Mouse (Mus musculus) embryo, embryonic 10 days (tissue): ENCODE results near the gene Hormad2.

Experiments
- DNase-seq: peaks from one replicate; pipeline ENCODE4 v3.0.0-alpha.2; 2015; ENCODE audit warnings: low spot score

The Hormad2 gene

DNA sequence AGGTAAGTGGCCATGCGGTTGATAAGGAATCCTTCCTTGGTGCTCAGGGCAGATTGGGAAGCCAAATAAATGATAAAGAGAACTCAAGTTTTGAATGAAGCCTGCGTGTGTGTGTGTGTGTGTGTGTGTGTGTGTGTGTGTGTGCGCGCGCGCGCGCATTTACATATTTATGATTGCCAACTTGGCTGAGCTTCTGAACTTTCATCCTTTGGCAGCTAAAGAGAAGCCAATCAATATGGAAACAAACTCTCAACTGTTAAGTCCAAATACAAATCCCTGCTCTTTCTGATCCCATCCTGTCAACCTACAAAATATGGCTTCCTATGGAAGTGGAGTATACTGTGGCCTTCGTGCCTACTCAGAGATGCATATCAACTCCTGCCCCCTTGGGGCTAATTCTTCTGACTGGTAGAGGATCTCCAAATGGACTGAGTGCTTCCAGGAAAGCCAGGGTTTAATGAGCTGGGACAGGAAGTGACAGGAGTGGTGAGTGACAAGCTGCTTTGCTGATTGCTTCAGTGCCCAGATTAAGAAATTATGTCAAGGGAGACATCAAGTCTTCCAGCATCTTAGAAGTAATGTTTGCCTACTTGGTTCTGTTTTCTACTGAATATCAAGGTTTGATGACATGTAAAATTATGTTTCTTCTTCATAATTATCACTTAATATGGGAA is 5.4 kb upstream of the Hormad2 start:
- DNase-seq, result no peak

DNA sequence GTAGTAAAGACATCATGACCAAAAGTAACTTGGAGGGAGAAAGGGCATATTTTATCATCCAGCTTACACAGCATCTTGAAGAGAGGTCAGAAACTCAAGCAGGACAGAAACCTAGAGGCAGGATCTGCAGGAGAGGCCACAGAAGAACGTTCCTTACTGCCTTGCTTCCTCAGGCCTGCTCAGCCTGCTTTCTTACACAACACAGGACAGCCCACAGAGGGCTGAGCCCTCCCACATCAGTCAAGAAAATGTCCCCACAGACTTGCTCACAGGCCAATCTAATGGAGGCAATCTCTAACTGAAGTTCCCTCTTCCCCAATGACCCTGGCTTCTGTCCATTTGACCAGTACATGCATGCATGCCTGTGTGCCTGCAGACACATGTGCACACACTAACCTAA is 1.4 kb upstream of the Hormad2 start:
- no peak for DNase-seq

DNA sequence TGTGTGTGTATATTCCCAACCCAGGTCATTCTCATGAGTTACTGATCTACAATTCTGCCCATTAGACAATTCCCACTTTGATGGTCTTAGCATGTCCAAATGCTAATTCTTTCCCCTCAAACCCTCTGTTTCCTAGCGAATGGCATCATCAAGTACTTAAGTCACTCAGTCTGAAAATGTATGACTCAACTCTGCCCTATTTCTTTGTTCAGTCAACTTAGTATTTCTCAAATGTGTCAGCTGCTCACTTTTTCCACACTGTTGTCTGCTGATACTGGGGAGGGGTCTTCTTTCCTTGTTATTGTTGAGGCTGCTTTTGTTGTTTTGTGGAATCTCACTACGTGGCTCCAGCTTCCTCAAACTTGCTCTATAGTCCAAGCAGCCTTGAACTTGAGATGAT is 2.7 kb downstream of the Hormad2 start:
- DNase-seq, result no peak

DNA sequence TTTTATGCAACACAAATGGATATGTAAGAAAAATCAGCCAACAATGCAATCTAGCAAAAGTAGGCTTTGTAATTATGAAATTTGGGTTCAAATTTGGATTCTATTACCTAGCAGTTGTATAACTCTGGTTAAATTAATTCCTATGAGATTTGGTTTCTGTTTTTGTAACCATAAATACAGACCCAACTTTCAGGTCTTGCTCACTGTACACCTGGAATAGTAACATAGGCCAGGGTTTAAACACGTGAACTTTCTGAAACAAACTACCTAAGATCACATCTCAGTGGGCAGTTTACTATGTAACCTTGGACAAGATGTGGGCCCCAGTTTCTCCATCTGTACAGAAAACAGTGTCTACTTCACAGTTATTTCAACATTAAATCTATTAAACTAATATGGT is 3.6 kb downstream of the Hormad2 start:
- DNase-seq, result no peak

DNA sequence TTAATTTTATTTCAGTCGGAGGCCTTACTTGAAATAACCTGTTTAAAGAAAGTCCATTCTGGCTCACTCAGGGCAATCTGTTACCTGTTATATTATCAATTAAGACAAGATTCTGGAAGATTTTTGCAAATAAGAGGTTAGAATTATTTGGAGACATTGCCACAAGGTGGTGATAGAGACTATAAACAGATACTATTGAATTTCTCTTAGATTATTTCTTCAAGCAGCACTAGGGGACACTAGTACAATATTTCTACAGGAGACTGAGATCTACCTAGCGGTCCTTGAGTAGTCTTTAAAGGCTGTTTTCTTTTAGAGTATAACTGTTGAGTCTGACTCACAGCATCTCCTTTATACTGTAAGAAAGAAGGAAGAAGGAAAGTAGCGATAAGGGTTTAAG is 4.3 kb downstream of the Hormad2 start:
- no peak for DNase-seq

DNA sequence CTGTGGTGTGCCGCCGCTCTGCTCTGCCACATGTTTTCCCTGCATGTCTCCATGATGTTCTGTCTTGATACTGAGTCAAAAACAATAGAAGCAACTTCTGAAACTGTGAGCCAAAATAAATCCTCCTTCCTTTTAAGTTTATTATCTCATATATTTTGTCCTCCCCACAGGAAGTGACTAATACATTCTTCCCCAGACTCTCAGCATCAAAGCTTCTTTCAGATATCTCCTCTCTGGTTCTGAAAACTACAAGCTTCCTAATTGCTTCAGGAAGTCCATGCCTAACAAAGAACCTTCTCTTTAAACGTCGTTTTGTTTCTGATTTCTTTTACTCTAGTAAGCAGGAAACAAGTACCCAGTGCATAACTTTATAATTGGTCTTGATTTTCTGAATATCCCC is 6.4 kb downstream of the Hormad2 start:
- no peak for DNase-seq

DNA sequence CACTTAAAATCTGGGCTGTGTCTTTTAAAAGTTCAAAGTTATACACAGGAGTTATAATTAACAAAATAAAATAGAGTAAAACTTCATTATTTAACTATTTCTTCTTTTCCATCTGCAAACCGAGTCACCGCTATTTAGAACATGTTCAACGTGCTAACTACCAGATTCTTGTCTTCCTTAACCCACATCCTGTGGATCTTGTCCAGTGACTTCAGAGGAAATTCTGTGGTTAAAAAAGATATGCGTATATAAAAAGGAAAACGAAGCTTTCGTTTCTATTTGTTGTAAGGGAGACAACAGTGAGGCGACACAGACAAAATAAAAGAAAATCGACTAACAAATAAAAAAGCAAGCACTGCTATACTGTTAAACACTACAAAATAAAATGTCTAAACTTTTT is 17.1 kb downstream of the Hormad2 start:
- DNase-seq, result no peak

DNA sequence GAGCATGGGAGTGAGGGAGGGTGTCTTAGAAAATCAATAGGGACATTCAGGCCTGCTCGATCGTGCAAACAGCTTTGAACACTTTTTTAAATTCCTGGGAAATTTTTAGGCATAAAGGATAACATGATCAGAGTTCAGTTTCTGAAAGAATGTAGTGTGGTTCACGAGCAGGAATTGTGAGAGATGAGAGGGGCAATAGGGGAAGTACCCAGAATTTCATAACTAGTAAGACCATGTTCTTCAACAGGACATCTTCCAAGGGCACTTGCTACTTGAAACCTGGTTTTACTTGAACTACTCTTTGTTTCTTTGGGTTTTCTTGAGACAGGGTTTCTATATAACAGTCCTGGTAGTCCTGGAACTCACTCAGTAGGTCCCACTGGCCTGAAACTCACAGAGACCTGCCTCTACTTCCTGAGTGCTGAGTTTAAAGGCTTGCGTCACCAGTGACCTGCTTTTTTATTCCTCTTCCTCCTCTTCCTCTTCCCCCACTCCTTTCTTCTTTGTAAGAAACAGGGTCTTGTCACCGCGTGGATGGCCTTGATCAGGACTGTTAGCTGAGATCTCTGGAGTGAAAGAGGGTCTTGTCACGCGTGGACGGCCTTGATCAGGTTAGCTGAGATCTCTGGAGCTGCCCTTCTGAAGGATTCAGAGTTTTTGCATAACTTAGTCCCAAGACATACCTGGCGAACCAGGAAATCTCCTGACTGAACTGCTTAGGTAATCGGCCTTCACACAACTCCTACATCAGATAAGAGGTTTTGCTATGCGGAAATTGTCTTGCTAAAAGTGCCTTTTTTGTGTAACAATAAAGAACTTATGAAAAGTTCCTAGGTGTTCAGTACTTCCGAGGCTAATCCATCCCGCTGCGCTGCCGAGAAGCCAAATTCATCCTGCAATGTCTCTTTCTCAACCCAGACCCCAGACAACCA is 18.1 kb downstream of the Hormad2 start:
- no peak for DNase-seq

DNA sequence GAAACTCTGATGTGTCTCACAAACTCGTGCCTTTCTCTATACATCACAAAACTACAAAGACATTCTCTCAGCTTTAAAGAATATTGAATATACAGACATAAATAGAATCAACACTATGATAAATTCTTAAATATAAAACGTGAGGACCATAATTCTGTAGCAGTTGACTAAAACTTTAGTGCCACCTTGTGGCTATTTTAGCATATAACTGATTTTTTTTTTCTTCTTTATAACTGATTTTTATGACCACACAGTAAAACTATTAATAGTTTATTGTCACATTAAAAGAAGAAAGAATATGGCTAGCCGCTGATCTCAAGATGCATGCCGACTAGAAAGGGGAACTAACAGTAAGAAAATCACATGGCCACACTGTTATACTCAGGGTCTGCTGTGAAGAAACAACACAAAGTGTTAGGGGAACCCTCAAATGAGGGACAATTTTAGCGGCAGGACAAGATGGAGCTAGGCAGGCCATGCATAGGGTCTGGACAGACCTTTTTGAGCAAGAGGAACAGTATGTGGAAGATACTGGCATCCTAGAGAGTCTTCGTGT is 18.9 kb downstream of the Hormad2 start:
- DNase-seq, result no peak

DNA sequence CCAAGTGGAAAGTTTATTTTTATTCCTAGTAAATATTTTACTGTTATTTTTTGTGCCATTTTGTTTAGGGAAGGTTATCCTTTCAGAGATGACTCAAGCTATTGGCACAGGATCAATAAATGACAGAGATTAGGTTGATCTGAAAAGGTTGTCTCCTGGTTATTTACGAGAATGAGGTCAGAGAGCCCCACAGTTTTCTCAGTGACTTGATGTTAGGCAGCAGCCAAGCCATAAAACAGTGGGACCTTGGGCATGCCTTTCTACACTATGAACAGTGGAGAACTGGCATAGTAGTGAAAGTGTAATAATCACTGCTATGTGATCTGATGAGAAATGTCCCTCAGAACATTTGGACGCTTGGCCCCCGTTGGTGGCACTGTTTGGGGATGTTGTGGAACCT is 22.9 kb downstream of the Hormad2 start:
- DNase-seq, result no peak

DNA sequence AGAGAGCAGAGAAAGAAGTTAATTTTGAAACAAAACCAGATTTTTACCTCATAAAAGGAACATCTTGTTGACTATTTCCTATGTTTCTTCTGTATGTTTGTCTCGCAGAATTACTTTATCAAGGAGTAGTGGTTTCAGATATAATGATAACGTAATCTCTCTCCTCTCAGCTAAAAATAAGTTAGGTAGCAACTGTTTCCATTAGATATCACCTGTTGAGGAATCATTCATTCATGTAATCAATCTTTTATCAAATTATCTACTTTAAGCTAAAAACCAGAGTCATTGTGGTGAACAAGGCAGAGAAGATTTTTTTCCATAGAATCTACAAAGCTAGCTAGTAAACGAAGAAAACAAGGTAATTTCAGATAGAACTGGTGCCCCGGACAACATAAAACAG is 28.6 kb downstream of the Hormad2 start:
- no peak for DNase-seq

DNA sequence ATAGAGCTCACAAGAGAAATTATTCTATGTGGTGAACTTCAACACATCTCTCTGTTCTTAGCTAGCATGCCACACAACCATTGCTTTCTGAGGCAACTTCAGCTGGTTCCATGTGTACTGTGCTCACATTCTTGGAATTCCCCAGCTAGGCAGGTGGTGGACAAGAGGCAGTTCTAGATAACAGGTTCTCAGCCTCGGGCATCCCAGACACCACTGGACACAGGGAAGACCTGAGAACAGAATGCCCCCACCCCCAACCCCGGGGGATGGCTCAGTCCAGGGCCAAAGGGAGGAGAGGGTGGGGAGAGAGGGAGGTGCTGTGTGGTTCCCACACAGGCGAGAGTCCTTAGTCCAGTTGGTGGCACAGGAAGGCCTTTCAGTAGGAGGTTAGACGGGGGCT is 36.6 kb downstream of the Hormad2 start:
- peak; percentile 14 for DNase-seq

DNA sequence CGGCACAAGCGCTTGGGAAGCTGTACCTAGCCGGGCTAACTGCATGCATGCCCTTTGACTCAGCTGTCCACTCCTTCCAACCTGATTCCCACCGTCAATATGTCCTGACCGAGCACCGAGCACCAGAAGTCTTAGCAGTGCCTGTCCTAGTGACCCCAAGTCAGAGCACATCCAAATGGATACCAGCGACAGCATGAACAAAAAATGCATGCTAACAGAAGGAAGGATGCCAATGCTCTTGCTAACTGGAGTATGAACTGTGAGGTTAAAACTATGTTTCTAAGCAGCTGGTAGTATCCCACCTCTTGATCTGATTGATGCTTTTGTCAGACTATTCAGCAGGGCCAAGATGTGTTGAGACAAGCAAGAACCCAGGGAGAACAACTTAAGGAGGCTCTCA is 37.5 kb downstream of the Hormad2 start:
- no peak for DNase-seq

DNA sequence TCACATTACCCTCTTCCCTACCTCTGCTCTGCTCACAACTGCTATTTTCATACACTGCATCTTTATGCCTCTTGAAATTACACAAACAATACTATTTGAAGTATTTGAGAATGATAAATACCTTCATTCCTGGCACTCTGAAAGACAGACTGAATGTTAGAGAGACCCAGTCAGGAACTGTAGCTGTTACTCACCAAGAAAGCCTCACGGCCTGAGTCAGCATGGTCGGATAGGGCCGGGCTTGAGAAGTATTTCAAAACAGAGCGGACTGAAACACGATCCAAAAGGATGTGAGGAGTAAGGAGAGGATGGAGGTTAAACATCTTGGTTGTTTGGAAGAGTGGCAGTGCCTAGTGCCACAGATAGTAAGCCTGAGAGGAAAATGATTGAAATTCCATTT is 39.7 kb downstream of the Hormad2 start:
- DNase-seq, result no peak

DNA sequence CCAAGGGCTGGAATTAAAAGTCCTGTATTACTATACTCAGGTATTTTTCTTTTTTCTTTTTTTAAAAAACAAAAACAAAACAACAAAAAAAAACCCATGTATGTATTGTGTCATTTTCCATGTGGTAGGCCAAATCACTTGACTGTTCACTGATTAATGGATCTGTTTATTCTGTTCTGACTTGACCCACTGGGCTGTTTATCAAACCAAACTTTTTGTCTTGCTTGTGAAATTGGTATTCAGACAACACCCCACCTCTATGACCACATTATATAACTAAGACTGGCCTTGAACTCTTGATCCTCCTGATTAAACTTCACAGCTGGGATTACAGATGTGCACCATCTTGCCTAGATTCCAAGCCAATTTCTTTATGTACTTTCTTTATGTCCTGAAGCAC is 46.7 kb downstream of the Hormad2 start:
- no peak for DNase-seq

DNA sequence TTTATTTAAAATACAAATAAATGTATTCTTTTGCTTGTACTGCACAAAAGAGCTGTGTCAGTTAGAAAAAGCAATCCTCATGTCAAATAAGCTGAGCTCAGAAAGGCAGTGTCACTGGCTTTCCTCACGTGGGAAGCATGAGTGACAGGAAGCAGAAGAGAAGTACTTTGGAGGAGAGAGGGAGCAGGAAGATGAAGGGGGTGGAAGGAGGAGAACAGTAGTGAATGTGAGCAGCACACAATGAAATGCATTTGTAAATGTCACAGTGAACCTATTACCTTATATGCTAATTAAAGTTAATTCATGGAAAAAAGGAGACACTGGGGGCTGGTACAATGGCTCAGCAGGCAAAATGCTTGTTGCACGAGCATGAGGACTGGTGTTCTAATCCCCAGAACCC is 52.9 kb downstream of the Hormad2 start:
- no peak for DNase-seq

DNA sequence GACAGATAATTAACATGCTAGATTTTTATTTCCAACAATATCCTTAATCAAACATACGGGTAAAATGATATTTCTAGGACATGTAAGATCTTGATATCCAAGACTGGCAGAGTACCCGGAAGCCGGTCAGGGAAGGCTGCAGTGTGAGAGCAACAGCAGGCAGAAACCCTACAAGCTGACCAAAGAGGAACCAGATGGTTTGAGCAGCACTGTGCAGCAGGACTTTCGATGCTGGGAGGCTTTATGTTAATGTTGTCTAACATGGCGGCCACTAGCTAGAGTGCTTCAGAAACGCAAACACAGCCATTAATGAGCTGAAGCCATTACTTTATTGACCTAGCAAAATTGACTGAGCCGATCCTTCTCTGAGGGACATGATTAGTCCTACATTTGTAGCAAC is 58.6 kb downstream of the Hormad2 start:
- no peak for DNase-seq

DNA sequence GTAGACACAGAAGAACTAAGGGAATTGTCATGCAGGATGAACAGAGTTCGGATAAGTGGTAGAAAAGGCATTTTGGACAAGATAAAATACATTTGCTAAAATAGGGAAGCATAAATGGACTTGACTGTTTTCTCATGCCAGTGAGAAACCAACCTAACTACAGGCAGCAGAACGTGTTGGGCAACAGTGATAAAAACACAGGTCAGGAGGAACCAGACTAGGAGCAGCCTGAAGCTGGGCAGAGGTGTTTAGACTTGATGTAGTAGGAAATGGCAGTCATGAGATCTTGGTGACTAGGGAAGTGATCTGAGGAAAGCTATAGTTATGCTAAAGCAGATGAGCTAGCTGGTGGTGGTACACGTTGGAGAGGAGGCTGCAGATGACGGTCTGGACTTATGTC is 61.0 kb downstream of the Hormad2 start:
- no peak for DNase-seq

DNA sequence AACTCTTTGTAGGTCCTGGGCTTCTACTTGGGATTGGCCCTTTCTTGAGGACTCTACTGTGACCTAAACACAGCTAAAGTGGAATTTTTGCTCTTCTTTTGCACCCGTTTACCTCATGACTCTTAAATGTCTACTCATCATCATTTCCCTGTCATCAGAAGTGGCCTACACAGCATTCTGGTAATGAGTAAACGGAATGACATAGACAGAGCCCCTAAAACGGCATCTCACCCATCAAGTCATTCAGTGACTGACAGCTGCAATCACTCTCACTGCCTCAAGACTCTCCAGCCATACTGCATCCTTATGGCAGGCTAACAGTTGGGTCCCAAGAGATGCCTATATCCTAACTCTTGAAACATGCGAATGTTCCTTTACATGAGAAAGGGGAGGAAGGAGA is 74.5 kb downstream of the Hormad2 start:
- DNase-seq, result no peak

DNA sequence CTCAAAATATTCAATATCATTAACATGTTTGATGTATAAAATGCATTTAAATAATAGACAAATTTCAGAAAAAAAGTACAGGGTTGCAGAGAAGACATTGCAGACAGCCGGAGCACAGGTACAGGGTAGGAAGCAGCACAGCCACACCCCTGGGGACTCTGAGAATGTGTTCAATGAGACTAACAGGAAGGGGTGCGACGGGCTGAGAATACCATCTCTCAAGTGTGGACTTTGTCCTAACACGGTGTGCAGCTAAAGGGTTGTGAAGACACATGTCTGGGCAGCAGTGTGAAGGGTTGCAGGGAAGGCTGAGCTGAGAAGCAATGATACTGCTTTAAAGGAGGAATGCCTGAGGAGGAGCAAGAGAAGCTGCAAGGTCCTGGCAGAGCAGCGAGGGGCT is 85.5 kb downstream of the Hormad2 start:
- no peak for DNase-seq

DNA sequence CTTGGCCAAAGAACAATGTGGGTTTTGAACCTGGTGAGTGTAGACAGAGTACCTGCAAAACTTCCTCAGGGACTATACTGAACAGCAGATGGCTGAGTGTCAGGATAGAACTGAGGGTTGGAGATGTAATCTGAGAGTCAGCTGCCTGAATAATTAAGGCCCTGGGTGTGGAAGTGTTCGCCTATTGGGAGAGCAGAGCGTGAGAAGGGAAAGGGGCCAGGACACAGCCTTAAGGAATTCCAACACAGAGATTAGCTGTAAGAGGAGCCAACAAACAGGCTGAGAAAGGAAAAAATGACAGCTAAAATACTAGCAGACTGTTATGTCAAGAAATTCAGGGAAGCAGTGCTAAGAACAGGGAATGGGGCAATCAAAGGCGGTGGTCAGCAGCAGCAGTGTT is 88.3 kb downstream of the Hormad2 start:
- no peak for DNase-seq

DNA sequence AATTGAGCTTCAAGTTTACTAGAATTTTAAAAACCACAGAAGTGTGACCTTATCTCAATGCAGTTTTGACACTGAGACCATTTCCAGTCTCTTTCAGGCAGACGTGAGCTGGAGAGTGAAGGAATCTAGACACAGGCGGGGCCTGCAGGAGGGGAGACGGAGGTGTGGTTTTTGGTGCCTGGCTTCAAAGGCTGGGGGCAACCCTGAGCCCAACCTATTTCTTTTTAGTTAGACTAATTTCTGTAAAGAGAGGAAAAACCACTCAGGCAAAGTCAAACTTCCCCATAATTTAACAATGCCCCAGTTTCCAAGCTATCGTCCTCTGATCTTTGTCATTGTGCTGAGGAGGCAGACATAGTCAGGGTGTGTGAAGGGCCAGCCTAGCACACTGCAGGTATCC is 97.0 kb downstream of the Hormad2 start:
- DNase-seq, result no peak

DNA sequence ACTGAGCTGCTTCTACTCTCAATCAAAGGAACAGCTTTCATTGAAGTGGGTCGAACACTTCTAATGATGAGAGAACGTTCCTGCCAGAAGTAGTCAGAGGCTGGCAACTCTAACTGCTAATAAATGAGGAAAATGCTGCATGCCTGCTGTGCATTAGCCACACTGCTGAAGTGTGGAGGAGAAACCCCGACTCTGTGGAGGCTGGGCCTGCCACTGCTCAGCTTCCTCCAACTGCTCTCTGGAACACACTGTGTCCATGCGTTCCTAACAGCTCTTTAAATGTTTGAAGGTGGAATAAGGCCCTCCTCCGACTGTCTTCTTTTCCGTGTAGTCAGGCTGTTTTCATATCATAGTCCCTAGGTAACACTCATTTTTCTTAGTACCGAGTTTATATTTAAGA is 98.9 kb downstream of the Hormad2 start:
- DNase-seq, result no peak
